Mouse (Mus musculus) c-Kit-positive CD71-positive TER-119-positive erythroid progenitor cells, embryonic 14.5 days (primary cell): Measurements from ENCODE around the gene Crygs.

ENCODE experiments used
- DNase-seq: peaks from one replicate; pipeline ENCODE4 v3.0.0-alpha.2; 2013; ENCODE audit warnings: low spot score

Crygs gene

DNA sequence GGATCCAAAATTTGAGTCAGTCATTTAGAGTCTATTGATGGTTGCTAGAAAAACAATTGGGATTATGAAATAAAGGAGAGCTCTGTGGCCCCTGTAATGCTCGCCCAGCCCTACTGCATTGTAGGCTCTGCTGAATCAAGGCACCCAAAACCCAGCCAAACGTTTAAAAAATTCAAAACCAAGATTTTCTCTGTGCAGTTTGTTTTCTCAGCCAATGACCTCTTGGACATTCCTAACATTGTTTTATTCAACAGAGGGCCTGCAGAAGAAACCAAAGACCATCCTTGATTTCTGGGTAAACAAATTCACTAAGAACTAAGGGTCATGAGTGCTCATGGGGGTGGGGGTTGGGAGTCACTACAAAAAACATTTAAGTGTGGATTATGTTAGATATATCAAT, at the start of gene Crygs:
Crygs (minus strand) TSS at position 101 of the 400 bp plus-strand sequence.
- no peak for DNase-seq

DNA sequence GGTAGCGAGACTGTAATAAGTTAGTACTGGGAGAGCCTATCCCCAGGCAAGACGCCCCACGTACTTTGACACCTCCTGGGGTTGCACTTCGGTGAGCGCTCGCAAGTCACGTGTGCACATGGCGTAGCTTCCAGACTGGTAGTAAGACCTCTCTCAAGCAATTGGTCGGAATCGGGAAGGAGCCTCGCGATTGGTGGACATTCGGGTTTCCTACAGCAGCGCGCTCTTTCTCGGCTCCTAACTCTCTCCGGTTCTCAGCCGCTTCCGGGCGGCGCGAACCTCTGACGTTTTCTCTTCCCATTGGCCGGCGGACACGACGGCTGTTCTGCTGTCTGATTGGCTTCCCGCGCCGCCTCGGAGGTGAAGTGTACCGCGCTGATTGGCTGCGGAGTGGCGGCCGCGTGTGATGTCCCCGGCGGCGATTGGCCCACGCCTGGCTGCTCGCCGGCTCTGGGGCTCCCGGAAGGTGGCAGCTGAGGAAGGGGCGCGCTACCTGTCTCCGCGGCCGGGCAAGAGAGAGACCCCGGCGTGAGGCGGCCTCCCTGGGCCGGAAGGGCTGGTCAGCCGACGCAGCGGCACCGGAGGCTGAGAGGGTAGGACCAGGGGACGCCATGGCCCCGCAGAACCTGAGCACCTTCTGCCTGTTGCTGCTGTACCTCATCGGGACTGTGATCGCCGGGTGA, 46.2 kb upstream of the Crygs start, which contains the start of the genes Tbccd1 and Dnajb11:
Tbccd1 (minus strand) TSS at position 239 of the 683 bp plus-strand sequence.
Dnajb11 (plus strand) TSS at position 415 of the 683 bp plus-strand sequence.
- peak; percentile 99 for DNase-seq

DNA sequence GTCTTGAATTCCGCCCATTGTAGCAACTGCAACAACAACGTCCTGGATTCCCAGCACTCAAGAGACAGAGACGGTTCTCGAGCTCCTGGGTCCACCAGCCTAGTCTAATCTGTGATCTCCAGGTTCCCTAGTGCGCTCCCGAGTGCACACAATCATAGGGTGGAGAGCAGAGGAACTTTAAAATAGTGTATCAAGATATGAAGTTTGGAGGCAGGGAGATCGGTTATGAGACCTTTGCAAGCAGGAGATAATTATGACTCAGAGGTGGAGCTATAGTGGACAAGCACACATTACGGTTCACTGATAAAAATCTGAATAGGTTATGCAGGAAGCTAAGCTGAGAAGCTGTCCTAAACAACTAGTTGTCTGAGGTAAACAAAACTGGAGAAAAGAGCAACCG, 45.4 kb upstream of the Crygs start:
- peak; percentile 67 for DNase-seq

DNA sequence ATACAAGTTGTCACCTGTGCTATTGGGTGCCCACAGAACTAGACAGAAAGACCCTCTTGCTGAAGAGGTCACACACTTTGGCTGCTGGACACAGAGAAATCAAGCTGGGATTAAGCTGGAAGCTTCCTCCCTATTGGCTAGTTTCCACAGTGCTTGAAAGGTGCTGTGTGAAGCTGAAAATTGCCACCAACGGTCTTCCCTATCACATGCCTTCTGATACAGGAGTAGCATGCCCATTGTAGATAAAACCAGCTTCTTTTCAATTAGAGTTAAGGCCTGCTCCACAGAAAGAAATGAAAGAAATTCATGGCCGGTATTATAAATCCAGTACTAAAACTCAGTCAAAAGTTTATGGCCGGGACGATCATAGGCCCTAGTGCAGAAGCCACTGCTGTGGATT, 41.3 kb upstream of the Crygs start:
- peak; percentile 57 for DNase-seq

DNA sequence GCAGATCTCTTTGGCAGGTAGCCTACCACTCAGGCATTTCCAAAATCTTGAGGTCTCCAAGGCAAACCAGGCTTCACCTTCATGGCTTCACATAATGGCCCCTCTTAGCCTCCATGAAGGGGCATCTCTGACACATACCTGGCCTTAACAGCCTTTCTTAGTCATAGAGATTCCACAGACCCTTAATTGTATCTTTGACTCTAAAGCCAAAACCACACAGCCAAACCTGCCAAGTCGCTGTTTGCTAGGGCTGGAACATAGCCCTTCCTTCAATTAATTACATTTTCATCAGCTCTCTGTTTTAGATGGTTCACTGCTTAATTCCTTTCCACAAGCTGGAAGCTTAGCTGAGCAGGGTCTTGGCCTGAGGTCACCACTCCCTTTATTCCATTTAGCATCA, 37.0 kb upstream of the Crygs start:
- DNase-seq, result no peak

DNA sequence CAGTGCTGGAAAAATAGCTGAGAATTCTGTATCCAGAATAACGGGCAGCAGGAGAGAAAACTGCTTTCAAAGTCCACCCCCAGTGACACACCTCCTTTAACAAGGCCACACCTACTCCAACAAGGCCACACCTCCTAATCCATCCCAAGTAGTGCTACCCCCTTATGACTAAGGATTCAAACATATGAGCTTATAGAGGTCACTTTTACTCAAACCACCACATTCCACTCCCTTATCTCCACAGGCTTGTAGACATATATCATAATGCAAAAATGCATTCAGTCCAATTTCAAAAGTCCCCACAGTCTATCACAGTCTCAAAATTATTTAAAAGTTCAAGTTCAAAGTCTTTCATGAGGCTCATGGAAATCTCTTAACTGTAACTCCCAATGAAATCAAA, 36.3 kb upstream of the Crygs start:
- no peak for DNase-seq

DNA sequence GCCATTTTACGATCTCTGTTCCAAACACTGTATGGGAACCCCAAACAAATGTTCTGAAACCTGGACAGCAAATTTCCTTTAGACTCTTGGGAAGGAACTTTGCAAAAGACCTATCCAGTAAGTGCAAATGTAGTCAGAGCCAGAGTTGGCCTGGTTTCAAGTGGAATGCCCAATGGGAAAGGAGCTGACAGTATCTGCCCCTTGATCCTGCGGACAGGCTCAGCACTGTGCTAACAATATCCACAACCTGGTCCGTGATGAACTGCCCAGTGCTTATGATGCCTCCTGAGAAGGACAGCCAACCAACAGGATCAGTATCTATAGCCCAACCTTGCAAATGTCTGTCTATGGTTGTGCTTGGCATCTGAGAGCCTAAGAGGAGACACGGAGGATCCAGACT, 34.1 kb upstream of the Crygs start:
- DNase-seq, result no peak

DNA sequence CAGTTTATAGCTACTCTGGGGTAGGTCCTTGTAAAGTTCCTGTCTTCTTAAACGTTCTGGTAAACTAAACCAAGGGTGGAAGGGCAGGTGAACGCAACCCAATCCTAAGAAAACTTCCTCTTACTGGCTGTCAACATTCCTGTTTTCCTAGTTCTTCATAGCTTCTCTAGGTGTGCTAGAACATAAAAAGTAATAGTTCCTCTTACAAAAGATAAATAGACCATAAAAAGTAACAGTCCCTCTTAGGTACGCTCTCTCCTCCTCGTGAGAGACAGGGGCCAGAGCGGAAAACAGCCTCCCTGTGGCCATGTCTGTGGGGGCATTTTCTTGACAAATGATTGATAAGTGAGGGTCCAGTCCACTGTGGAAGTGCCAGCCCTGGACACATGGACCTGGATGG, 33.5 kb upstream of the Crygs start:
- DNase-seq, result no peak

DNA sequence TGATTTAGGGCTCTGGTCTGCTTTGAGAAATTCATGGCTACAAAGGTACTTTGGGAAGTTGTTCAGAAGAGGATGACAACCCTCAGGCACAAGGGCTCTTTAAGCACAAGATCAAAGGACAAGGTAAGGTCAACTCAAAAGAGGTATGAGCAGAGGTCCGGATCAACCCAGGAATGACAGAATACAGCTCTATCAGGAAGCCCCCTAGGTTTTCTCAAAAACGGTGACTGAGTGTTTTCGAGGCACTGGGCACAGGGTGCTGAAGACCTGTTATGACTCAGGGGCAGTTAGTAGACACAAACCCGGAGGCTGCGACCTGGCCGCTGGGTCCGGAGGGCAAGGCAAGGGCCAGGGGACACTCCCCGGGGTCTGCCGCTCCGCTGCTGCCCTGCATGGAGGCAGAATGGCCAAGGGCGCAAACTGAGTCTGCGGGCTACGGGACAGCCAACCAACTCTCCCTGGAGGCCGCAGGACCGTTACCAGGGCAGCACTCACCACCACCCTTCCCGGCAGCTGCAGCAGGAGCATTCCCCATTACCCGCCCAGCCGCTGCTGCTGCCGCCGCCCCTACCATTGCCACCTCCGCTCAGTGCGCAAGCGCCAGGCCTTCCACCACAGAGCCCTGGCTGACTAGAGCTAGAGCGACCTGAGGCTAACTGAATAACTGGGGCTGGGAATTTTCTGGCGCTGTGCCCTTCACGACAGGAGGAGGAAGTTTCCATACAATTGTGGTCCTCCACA, 32.9 kb upstream of the Crygs start:
- DNase-seq, result peak; percentile 58

DNA sequence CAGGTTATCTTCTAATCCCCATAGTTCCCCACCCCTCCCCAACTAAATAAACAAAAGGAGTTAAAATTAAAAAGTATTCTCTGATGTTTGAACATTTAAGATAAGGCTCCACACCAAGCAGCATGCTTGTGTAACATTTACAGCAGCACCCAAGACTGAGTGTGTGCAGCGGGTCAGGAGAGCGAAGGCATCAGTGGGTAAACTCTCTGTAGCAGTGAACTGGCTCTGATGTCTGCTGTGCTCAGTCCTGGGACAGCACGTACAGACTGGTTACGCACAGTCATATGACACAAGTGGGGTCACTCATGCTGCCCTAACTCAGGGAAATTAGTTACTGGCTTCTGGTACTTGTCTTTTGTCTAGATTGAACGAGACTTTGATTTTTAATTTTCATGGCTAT, 31.5 kb upstream of the Crygs start:
- no peak for DNase-seq

DNA sequence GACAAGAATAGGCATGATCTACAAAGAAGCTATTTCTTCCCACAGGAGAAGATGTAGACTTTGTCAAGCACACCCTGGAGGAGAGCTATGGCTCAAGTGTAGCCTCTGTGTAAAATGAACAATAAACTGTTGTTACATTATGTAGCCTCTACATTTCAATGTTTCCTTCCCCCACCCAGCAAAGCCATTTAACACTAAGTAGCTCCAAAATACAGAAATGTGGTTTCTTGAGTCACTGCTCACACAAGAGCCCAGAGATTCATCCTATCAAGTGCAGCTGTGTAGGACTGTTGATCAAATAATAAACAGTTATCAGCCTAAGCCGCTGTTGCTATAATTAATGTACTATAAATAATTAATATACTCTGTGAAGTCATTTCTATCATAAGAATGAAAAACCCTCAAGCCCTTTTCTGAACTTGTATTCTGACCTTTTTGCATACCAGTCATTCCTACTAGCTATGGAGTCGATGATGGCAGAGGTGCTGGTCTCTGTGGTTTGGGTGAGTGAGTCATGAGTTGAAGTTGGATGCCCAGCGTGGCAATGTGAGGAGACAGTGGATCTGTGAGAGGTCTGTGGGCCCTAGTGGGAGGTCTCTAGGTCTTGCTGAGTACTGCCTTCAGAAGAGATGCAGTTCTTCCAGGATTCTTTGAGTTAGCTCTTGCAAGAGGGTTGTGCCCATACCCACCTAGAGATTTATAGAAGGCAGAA, 27.9 kb upstream of the Crygs start:
- DNase-seq, result no peak

DNA sequence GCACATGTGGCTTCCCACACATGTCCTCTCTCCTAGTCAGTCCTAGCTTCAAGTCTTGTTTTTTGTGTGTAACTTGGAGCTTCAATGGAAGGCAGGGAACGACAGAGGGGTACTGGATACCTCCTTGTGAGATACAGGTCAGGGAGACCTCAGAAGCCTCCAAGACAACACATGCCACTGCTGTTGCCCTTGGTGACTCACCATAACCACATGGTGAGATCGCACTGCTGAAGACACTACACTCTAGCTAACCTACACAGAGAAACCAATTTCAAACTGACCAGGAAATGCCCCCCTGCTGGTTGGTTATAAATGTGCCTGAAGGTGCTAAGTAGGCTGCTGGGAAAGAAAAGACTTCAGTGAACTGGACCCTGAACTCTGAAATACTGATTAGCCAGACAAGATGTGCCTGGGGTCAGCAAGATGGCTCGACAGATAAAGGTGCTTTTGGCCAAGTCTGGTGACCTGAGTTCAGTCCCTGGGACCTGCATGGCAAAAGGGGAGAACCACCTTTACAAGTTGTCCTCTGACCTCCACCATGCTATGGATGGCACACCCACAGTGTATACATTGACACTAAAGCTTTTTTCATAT, 21.7 kb upstream of the Crygs start:
- DNase-seq, result no peak

DNA sequence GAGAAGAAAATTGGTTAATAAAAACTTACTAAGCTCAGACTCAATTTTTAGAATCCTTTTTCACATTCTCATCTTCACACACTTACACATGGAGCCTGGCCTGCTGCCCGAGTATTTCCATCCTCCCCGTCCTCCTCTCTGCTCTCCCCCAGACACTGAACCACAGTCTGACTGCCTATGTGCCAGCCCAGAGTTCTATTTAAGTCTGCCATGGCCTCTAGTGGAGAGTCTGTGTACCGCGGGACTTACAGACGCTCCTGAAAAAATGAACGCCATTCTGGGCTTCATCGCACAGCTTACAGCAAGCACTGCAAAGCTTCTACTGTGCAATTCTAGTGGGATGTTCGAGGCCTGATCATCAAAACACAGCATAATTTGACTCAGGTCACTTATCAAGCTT, 9.4 kb upstream of the Crygs start:
- DNase-seq, result no peak

DNA sequence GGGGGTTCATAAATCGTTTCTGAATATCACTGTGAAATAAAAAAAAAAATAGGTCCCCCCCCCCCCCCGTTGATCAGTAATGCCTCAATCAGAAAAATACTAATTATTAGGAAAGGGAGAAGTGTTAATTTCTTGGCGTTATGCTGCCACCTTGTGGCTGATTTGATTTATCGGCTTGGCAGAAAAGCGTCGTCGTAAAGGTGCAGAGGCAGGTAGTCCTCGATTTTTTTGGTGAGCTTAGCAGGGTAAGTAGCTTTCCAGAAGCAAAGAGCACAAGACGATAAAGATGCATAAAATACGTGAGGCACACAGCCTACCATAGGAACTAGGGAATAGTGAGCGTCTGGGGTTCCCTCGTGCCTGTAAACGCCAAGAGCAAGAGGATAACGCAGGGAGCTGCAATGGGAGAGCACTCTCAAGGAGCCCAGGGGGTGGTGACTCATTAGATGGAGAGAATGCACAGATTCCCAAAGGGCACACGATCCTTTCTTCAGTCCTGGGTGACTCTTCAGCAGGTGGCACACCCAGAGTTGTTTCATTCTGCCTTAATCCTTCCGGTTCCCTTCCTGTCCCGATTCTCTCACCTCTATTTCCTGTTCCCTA, 3.8 kb downstream of the Crygs start:
- DNase-seq, result peak; percentile 53

DNA sequence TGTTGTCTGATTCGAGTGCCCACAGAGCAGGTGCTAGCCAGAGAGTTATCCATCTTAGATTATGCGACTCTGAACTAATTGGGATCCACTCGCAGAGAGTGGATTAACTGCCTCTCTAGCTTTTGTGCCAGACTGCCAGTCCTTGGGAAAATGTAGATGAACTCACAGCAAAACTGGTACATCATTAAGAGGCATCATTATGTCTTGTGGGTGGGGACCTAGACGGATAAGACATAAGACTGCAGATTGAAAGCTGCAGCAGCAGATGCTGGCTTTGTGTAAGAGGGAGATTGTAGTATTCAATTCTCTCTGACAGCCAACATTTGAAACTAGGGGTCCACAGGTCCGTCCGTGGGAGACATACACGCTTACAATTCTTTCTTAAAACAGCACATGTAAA, 8.6 kb downstream of the Crygs start:
- no peak for DNase-seq

DNA sequence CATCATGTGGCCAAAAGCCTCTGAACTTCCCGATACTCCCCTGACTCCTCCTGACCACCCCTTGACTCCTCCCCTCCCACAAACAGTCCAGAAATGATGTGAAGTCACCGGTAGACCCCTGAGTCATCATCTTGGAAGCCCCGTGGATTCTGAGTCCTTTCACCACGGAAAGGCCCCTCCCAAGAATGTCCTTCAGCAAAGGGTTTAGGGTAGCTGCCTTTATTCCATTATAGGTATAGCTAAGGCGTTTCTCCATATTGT, 10.6 kb downstream of the Crygs start:
- DNase-seq, result no peak

DNA sequence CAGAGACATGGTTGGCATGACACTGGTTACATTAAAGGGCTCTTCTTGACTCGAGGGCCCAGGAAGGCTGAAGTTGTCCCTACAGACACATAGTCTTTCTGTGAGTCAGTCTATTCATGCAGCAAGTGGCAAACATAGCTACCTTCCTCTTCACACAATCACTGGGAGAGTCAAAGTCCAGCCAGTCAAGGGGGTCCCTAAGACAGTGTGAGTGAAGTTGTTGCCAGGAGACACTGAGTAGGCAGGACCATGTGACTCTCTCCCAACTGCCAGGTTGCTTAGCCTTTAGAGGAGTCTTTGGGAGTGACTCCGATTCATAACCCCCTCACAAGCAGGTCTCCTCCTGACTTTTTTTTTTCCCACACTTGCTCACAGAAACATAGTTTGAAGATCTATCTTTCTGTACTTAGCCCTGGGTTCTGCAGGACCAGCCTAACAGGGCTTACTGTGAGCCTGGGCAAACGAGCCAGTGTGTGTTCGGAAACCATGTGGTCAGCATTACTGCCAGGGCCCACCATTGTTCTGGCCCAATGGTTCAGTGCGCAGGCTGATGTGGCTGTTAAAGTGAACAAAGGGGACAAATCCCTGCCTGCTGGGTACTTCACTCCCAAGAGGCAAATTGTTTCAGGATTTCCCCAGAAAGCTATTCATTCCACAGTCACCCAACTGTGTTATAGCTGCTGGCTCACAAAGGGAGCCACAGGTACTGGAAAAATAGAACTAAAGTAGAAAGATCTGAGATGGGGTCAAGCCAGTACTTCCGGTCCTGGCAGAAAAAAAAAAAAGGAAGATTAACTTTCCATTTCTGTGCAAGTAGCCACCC, 11.1 kb downstream of the Crygs start:
- DNase-seq, result no peak

DNA sequence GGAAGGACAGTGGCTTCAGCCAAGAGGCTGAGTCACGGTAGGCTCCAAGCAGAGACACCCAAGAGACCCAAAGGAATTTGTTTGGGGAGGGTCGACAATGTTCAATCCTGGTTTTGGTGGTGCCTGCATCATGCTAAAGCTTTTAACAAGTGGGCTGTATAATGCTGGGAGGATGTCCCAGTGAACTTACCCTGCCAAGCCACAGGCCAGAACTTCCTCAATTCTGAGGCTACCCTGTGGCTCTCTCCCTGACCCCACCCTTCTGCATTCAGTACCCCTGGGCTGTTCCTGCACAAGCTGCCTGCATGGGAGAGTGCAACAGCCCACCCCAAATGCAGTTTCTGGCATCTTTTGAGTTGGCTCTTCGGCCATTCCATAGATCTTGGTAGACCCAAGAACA, 12.9 kb downstream of the Crygs start:
- DNase-seq, result no peak

DNA sequence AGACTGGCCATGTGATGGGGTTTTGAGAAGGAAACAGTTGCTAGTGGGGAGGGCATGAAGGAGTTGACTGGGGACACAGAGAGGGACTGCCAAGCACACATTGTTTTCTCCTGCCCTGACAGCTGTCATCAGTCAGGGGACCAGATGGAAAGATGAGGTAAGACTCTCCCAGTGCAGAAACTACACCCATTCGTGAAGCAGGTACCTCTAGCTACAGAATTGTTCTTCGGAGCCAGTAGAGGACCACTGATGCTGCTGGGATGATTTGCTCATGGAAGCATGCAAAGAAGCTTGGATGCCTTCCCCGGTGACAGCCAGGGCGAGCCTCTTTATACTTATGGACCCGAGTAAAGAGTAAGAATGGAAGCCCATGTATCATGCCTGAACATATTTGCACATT, 13.9 kb downstream of the Crygs start:
- DNase-seq, result no peak

DNA sequence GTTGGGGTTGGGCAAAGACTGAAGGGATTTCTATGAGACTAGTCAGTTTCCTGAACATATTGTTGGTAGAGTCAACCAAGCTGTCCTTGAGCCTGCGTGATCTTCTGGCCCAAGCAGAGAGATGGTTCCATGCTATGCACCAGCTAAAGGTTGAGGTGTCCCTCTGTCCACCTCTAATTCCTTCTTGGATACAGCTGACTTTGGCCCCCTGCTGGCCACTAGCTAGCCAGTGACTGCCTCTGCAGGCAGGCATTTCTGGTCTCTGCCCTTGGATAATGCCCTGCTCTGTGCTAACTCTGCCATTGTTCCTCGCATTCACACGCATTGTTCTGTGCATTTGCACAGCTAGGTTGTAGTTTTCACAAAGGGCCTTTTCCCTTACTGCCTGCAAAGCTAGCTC, 15.9 kb downstream of the Crygs start:
- no peak for DNase-seq

DNA sequence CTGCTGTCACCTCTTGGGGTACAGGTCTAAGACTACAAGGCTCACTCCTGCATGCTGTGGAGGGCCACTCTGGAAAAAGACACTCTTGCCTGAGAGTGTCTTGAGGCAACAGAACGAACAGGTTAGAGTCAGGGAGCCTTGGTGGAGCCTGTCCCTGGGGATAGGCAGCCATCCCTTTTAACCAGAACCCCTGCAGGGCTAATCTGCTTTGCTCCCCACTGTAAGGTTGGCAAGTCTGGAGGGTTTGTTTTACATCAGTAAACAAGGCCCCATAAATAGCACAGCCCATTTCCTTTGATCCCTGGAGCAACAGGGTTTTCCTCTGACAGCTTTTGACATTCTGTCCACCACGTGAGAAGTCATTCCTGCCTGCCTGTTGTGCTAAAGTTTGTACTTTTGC, 20.1 kb downstream of the Crygs start:
- no peak for DNase-seq

DNA sequence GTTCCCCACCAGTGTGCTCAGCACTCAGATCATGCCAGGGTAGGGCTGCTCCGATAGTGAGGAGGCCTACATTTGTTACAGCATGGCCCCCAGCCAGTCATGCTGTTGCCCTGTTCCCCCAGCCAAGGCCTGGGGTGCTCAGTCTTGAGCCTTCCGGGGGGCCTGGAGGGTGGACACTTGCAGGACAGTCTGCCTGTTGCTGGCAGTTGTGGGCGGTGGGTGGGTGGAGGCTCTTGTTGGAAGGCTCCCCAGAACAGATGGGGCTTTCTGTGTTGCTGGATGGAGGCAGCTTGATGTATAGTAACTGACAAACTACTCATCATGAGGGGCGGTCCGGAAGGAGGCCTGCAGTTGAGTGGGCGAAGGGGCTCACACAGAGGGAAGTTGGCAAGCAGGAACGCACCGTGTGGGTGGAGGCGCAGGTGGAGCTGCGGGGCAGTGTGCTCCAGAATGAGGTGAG, 21.4 kb downstream of the Crygs start:
- no peak for DNase-seq
